Mouse (Mus musculus): ENCODE data around the gene Clcf1.

The Clcf1 gene

DNA sequence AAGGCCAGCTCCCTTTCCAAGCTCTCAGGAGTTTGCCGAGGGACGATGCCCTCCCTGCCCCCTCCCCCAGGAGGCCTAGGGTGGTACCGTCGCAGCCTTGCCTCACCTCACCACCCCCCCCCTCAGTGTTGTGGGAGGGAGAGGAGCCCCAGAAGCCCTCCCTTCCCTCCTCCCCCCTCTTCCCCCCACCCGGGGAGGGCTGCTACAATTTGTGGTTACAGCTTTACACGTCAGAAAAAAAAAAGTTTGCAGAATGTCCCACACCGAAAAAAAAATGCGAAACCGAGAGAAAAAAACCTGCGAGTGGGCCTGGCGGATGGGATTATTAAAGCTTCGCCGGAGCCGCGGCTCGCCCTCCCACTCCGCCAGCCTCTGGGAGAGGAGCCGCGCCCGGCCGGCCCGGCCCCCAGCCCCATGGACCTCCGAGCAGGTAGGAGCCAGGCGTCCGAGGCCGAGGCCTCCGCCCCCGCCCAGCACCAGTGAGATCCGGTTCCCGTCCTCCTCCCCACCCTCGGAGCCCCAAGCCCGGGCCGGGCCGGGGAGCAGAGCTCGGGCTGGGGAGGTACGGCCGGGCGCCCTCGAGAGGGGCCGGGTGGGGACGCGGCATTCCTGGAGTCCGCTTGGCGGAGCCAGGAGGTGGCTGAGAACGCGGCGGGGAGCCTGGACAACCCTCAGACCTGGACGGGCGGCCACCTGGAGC lies at the start of gene Clcf1, which contains the start of gene AC109138.7:
Gene Clcf1, plus strand, starts transcription at position 168 of the 700 bp plus-strand sequence.
Gene AC109138.7, plus strand, starts transcription at position 287 of the 700 bp plus-strand sequence.
- DNase-seq (ENCODE audit: low spot score) = peak; percentile 57

DNA sequence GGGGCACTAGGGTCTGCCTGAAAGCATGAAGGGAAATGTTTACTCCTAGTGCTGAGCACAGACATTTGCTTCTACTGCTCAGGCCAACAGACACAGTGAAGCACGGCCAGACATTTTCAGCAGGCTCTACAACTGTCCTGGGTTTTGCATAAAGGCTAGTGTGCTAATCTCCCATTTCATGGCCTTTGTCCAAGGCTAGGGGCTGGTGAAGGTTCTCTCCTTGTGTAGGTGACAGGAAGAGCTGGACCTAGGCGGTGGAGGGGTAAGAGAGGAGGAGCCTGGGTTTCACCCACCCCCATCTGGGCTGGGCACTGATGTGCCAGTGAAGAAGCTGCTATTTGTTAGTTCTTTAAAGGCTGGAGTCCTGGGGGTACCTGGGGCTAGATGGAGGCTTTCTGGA lies 49.3 kb upstream of the Clcf1 start:
- DNase-seq (ENCODE audit: low spot score) = no peak

DNA sequence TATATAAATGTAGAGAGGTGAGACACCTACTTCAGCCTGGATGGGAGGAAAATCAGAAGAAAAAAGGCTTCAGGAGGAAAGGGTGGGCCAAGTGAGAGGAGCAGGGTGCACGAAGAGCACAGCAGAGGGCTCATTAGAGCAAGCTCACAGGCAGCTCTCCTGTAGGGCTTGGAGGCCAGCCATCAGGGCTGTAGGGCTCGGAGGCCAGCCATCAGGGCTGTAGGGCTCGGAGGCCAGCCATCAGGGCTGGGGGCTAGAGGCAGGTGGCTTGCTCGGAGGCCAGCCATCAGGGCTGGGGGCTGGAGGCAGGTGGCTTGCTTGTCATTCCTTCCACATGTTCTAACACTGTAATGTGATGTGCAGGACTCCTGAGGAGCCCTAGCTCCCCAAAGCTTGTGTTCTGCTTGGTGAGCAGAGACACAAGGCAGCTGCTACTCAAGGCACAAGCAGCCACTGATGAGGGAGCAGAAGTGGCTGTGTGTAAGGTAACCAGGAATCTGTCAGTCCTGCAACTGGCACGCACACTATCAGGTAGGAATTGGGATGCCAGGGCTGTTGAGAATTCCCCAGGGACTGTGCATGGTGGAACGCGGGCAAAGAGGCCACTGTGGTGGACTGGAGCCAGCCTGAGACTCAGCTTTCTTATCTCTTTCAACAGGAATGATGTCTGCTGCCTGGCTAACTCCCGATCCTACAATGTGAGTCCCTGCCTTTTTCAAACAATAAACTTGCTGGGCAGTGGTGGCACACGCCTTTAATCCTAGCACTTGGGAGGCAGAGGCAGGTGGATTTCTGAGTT lies 47.2 kb upstream of the Clcf1 start:
- DNase-seq (ENCODE audit: low spot score) = no peak

DNA sequence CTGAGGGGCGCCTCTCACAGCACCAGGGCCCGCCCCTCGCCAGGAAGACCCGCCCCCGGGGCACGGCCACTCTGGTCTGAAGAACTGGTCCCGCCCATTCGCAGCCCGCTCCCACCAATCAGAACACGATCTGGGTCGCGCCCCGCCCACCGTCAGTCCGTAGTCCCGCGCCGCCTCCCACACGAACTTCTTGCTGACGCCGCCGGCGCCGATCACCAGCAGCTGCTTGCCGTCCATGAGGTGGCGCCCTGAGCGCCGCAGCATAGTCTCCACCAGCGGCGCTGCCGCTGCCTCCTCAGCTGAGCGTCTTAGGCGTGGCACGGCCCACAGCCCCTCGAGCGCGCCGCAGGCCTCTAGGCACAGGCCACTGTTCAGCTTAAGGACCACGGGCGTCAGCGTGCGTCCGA lies 44.7 kb upstream of the Clcf1 start:
- peak; percentile 99 for DNase-seq (ENCODE audit: low spot score)

DNA sequence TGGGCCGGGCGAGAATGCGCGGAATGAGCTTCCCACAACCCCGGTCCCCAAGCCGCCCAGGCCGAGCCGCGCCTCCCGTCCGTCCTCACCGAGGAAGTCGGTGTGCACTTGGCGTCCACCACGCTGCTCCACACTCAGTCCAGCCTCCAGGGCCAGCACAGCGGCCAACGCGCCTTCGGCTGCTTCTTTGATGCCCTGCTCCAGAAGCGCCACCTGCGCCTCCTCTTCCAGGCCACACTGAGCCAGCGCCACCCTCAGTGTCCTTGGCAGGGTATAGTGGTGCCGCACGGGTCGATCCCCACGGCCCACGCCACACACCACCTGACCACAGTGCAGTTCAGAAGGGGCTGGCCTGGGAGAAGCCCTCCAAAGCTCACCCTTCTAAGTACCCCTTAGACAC lies 44.2 kb upstream of the Clcf1 start:
- no peak for DNase-seq (ENCODE audit: low spot score)

DNA sequence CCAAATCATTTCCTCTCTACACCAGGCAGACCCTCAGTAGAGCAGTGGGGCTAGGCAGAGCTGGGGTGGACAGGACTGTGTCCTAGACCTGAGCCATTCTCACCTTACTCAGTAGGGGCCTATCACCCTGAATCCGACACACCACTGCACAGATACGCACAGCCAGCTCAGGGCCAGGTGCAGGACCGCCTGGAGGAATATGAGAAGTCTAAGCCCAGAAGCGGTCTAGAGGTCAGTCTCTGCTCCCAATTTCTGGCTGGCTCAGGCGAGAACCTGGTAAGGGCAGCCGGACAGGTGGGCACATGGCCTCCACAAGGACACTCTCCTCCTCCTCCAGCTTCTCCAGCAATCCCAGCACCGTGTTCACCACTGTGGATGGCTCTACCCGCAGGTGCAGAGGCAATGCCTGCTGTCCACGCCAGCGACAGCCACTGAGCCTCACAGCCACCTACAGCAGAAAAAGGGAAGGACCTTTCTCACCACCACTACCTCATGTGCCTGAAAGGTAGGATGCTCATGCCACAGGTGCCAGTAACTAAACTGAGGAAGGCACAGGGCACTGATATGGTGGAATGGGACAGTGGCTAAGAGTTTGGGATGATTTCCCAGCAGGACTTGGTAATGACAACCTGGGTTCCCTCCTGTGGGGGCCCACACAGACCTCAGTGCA lies 43.2 kb upstream of the Clcf1 start:
- no peak for DNase-seq (ENCODE audit: low spot score)

DNA sequence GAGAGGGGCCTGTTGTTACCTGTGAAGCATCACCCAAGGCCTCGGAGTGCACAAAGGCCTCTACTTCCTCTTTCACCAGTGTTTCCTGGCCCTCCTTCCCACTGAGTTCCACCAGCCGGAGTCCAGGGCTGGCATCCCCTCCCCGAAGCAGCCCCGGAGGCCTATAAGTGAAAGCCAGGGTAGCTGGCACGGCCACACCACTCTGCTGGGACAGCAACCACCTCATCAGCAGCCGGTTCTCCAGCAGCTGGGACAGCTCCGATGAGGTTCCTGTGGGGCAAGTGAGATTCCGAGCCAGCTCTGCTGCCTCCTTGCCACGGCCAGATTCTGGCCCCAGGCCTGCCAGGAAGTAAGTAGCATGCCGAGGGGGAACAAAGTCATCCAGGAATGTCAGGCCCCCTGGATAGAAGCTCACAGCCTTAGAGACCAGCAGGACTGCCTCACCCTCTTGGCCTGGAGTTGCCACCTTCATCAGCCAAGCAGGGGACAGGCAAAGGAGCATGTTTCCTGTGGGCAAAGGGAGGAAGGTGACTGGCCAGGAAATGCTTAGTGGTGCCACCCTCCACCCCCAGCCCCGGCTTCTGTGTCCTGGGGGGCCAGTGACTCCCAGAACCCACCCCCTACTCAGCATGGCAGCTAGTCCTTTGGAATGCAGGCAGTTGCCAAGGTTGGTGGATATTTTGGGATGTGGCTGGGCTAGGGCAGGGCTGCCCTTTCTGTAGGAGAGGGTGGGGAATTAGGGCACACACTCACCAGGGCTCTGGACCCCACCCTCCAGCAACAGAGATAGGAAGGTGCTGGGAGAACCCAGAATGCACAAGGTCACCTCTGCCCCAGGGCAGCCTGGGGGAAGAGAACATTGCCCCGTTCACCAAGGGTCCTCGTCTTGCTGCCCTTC lies 42.4 kb upstream of the Clcf1 start:
- DNase-seq (ENCODE audit: low spot score) = no peak

DNA sequence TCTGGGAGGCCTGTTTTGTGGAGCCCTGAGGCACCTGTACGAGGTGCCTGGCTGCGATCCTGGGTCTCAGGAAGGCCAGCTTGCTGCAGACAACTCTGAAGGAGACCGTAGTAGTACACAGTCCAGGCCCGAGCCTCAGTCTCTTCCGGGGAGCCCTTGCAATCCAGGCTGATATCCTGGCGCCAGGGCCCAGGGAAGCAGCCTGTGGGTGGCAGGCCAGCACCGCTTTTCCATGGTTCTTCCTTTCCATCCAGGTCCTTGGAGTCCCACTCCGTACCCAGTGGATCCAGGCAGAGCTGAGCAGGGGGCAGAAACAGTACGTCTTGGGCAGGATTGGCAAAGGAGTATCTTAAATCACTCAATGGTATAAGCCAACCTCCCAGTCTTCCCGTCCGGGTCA lies 41.1 kb upstream of the Clcf1 start:
- DNase-seq (ENCODE audit: low spot score) = no peak

DNA sequence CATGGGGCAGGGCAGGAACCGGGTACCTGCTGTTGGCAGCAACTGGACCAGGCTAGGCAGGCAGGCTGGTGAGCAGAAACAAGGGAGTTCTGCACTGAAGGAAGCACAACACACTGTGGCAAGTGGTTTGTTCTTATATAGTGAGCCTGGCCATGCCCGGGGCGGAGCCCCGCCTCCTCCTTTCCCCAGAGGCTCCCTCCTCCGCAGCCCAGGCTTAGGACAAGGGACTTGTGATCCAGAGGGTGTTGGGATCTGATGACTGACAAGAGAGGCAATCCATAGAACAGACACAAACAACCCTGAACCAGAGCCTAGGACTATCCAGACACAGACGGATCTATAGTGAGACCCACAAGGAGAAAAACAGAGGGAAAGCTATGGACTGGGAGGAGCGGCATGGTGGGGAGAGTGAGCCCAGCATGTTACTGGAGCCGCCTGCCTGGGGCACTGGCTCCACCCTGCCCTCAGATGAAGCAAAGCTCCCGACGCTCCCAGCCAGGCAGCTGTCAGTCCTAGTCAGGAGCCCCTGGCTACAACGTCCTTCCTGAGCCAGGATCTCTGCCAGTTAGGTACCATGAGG lies 38.6 kb upstream of the Clcf1 start, which contains the start of gene Carns1:
Gene Carns1, minus strand, starts transcription at position 112 of the 580 bp plus-strand sequence.
- DNase-seq (ENCODE audit: low spot score) = no peak

DNA sequence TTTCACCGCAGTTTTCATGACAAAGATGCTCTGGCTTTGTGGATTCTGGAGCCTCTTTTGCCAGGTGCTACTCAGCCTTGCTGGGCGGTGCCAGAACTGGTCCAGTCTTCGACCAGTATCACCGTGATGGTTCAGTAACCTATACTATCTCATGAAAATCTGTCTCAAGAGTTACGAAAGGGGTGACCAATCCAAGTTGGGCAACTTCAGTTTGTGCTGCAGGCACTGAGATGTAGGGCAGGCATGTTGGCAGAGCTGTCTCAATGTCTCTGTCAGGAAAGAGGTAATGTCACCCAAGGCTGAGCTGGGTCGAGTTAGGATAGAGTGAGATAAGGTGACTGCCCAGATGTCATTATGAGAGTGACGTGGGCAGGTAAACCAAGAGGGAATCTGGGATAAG lies 33.6 kb upstream of the Clcf1 start:
- DNase-seq (ENCODE audit: low spot score) = no peak

DNA sequence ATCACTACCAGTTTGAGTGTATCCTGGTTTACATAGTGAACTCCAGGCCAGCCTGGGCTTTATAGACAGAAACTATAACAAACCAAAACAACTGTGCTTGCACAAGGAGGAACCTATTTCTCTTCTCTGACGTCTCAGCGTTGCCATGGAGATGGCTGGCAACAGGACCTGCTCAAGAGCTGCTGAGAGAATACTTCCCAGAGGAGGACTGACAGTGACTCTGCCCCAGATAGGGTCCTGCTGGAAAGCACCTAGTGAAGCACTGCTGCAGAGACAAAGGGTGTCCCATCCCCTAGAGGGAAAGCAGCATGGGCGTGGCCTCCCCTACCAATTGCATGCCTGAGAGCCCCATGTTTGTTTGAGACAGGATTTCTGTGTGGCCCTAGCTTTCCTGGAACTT lies 32.1 kb upstream of the Clcf1 start:
- no peak for DNase-seq (ENCODE audit: low spot score)

DNA sequence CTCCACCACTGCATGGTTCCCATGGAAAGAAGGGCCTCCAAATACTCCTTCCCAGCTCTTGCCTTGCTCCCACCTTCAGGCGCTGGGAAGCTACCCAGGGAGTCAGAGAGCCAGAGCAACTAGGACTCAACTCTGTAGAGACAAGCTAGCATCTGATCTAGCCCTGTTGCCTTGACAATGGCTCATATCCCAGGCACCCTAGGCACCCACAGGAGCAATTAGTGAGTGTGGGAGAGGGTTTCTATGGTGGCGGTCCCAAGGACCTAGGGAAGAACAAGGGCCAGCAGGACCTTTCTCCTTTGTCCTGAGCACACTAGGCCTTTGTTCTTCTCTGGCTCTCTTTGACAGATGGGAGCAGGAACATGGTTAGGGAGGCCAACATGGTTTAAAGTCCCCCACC lies 30.3 kb upstream of the Clcf1 start:
- no peak for DNase-seq (ENCODE audit: low spot score)

DNA sequence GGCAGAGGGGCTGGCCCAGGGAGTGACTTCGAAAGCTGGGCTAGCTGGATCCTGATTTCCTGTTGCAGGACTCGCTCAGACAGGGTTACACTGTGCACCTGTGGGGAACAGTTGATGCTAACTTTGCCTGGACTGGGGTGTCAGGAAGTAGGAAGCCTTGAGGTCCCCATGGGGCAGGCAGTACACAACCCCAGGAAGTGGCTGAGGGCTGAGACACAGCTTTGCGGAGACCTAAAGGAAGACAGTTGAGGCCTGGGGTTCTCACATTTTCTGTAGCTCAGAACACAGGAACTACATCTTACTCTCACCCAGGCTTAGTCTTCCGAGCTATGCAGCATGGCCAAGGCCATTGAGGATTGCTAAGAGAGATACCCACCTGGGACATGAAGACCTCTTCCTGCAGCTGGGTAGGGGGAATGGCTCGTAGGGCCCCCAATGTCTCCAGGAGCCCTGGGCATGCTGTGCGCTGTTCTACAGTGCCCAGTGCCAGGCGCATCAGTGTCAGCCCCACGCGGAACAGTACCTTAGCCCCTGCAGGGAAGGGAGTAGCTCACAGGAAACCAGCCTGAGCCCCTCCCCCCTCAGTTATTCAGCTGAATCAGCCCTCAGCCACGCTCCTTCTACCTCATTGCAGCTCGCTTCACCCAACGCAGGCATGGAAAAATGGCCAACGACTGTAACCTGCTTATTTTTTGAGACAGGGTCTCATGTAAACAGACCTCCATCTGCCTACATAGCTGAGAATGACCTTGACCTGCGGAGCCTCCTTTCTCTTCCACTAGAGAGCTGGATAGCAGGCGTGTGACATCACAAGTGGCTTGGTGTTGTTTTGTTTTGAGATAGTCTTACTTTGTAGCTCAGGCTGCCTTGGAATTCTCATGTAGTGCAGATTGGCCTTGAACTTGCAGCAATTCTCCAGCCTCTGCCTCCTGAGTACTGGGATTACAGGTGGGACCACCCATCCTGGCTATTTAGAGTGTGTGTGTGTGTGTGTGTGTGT lies 28.8 kb upstream of the Clcf1 start:
- no peak for DNase-seq (ENCODE audit: low spot score)

DNA sequence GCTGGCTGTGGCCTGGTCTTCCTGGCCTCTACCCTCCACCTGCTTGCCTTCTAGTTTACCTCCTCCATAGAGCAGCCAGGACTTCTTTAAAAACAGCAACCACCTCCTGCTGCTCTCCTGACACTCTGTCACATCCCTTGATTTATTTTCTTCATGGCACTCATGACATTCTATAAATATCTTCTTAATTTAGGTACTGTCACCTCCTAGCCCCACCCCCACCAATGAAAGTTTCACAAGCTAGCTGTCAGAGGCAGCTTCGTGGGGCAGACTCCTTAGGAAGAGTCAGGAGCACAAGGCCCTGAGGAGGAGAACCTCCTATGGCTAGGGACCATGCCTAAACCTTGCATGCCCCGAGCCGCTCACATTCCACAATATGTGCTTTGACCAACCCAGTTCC lies 26.7 kb upstream of the Clcf1 start:
- DNase-seq (ENCODE audit: low spot score) = no peak

DNA sequence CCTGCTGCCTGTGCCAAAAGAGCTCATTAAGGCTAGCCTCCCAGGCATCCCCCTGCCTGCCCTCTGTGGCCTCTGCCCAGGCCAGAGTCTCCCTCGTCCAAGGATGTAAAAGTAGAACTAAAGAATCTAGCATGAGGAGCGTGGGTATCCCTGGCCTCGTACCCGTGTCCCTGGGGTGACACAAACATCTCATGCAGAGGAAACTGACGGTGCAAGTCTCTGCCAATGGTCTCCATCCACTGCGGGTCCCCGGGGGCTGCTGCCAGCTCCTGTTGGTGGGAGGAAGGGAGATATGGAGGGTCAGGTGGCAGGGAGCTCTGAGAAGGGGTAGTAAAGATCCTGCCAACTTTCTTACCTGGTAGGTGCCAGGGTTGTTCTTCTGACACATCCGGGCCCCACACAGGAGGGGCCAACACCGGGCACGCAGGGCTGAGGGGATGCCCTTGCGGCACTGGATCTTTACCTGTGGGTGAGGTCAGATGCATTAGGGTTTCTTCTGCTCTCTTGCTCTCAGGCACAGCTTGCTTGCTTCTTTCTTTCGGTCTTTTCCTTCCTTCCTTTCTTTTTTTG lies 24.9 kb upstream of the Clcf1 start:
- no peak for DNase-seq (ENCODE audit: low spot score)

DNA sequence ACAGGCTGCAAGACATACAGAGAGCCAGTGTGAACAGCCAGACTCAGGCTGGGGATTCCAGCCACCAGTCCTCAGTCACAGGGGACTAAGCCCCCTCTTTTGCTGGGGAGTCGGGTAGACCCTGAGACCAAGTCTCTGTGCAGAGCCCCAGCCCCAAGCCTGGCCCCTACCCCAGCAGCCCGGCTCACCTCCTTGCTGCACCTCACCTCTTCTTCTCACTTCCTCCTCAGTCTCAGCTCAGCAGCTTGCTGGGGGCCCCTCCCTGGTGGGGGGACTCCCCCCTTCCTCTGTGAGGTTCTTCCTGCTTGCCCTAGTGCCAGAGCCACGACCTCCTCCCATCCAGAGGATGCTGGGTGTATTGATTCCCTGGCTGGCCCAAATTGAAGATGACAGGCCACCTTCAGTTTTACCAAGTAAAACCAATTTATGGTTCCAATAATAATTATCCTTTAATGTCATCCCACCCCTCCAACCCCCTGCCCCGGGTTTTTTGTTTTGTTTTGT lies 23.2 kb upstream of the Clcf1 start, which contains the start of gene Tbc1d10c:
Gene Tbc1d10c, minus strand, starts transcription at position 454 of the 504 bp plus-strand sequence.
- no peak for DNase-seq (ENCODE audit: low spot score)

DNA sequence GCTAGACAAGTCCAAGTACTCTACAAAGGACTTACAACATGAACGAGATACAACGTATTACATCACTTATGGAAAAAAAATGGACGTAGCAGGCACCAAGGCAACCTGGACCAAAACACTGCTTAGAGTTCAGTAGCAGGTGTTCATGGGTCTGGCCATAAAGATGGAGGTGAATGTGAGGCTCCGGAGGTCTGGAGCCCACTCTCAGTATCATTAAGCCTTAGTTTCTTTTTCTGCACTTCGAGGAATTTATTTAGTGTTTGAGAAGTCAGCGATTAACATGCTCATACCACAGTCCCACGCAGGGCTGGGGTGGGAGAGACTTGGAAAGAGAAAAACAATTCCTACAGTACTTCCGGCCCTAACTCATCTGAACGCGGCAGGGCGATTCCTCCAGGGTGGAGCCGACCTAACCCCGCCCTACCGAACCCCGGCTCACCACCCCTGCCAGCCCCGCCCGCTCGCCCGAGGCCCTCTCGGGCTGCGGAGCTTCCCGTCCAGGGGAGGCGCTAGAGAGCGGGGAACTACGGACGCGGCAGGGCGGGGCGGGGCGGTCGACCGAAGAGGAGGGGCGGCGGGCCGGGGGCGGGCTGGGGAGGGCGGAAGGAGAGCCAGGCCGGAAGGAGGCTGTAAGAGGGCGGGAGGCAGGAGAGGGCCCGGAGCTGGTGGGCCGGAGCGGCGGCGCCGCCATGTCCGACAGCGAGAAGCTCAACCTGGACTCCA lies 22.3 kb upstream of the Clcf1 start, which contains the start of gene Ppp1ca:
Gene Ppp1ca, plus strand, starts transcription at position 538 of the 723 bp plus-strand sequence.
- peak; percentile 93 for DNase-seq (ENCODE audit: low spot score)

DNA sequence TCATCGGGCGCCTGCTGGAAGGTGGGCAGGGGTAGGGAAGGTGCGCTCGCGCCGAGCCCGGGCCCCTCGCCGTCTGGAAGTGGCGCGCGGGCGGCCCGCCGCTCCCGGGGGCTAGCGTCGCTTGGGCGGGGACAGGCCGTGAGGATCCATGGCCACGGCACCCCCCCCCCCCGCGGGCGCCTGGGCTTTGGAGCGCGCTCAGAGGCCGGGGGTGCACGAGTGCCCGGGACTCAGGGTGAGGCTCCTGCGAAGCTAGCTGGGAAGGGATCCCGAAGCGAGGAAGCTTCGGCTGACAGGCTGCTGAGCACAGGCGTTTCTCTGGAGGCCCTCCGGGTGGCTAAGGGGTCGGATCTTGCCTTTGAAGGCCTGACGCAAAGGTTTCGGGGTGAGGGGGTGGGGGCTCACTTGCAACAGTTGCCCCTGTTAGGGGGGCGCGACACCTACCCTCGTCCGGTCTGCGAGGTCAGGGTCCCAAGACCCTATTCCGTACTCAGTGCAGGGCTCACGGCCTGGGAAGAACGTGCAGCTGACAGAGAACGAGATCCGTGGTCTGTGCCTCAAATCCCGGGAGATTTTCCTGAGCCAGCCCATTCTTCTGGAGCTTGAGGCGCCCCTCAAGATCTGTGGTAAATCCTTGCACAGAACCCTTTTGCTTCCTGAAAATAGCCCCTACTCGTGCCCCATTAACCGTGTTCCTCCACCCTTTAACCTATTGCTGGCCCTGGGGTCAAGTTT lies 21.6 kb upstream of the Clcf1 start:
- DNase-seq (ENCODE audit: low spot score) = no peak

All from testis, postnatal 14 days (tissue).